Comparison of ENCODE assay signal across 8 mouse cellular contexts in genomic region chr12:24571523-24572392, GRCm38 (mm10). TPM values are rescaled to one million over a fixed set of nuclear protein-coding genes. Genes with fewer than 3 reads are reported as not detected.
DNase-seq lines count a peak whose midpoint lies in the region; ATAC-seq and TF ChIP-seq lines count a peak whose summit lies in the region.

TSS of gene Grhl1 (plus strand) at chr12:24572283.

- peak within 1 kb of the TSS; percentile 49 for H3K9ac ChIP-seq in forebrain, embryonic 15.5 days (replicated peaks)
- peak within 1 kb of the TSS; percentile 60 for H3K9ac ChIP-seq in liver, postnatal 0 days (replicated peaks)
- H3K9ac ChIP-seq in neural tube, embryonic 13.5 days, result peak within 1 kb of the TSS; percentile 75

- peak; percentile 98 for ATAC-seq in G1E (ENCODE audit: extremely low read depth, insufficient number of reproducible peaks, low FRiP score, poor library complexity, severe bottlenecking)
- ATAC-seq in forebrain, embryonic 15.5 days (replicated peaks), result peak; percentile 100
- ATAC-seq in liver, postnatal 0 days, result peak; percentile 100
- ATAC-seq in neural tube, embryonic 13.5 days (ENCODE audit: low read depth), result peak; percentile 99

- peak within 1 kb of the TSS; percentile 71 for H3K4me2 ChIP-seq in forebrain, embryonic 15.5 days (replicated peaks)
- peak within 1 kb of the TSS; percentile 97 for H3K4me2 ChIP-seq in liver, postnatal 0 days (ENCODE audit: low read depth, low read length)
- peak within 1 kb of the TSS; percentile 74 for H3K4me2 ChIP-seq in neural tube, embryonic 13.5 days

- H3K4me3 ChIP-seq in G1E (ENCODE audit: low read depth, low read length), result peak within 1 kb of the TSS; percentile 74
- H3K4me3 ChIP-seq in forebrain, embryonic 15.5 days, result peak within 1 kb of the TSS; percentile 65
- peak within 1 kb of the TSS; percentile 69 for H3K4me3 ChIP-seq in liver, postnatal 0 days (ENCODE audit: low read depth, low read length)
- H3K4me3 ChIP-seq in neural tube, embryonic 13.5 days, result peak within 1 kb of the TSS; percentile 62

- no peak for TF ChIP-seq EP300 in liver, postnatal 0 days (IDR thresholded peaks at IDR 0.05; ENCODE audit: low read depth)

- intact Hi-C loops in heart, postnatal 25 days (cut with DNase I), result no loop called here

- no peak for TF ChIP-seq CTCF in G1E (IDR thresholded peaks at IDR 0.05; ENCODE audit: low read depth, low read length)
- TF ChIP-seq CTCF in liver, postnatal 0 days (IDR thresholded peaks at IDR 0.05; ENCODE audit: low read depth), result no peak

- 2% methylated on average over 59 of the region's 64 CpGs for WGBS in forebrain, embryonic 15.5 days
- WGBS in liver, postnatal 0 days (ENCODE audit: insufficient replicate concordance), result 5% methylated on average over 50 of the region's 64 CpGs
- 3% methylated on average over 47 of the region's 64 CpGs for WGBS in neural tube, embryonic 13.5 days

- H3K9me3 ChIP-seq in G1E (replicated peaks), result no peaks in the 10 kb centered on the region; the same call in 1 of the 2 replicates
- no peaks in the 10 kb centered on the region for H3K9me3 ChIP-seq in forebrain, embryonic 15.5 days
- H3K9me3 ChIP-seq in liver, postnatal 0 days (ENCODE audit: low read length), result no peaks in the 10 kb centered on the region
- no peaks in the 10 kb centered on the region for H3K9me3 ChIP-seq in neural tube, embryonic 13.5 days

- peaks cover 17% of the 10 kb centered on the region for H3K4me1 ChIP-seq in G1E (ENCODE audit: insufficient read depth, low read depth, low read length)
- H3K4me1 ChIP-seq in forebrain, embryonic 15.5 days, result peaks cover 8% of the 10 kb centered on the region
- peaks cover 8% of the 10 kb centered on the region for H3K4me1 ChIP-seq in liver, postnatal 0 days (ENCODE audit: insufficient read depth)
- peaks cover 9% of the 10 kb centered on the region for H3K4me1 ChIP-seq in neural tube, embryonic 13.5 days (replicated peaks)

- peaks cover 8% of the 10 kb centered on the region for H3K36me3 ChIP-seq in G1E (replicated peaks)
- no peaks in the 10 kb centered on the region for H3K36me3 ChIP-seq in forebrain, embryonic 15.5 days
- H3K36me3 ChIP-seq in liver, postnatal 0 days (replicated peaks; ENCODE audit: insufficient read depth, low read length), result no peaks in the 10 kb centered on the region
- no peaks in the 10 kb centered on the region for H3K36me3 ChIP-seq in neural tube, embryonic 13.5 days

- peaks cover 11% of the 10 kb centered on the region for H3K27me3 ChIP-seq in G1E (ENCODE audit: insufficient read depth, low read length)
- peaks cover 9% of the 10 kb centered on the region for H3K27me3 ChIP-seq in forebrain, embryonic 15.5 days
- H3K27me3 ChIP-seq in liver, postnatal 0 days (ENCODE audit: insufficient read depth, low read length), result peaks cover 41% of the 10 kb centered on the region
- H3K27me3 ChIP-seq in neural tube, embryonic 13.5 days, result peaks cover 41% of the 10 kb centered on the region

- peak; percentile 99 for DNase-seq in G1E (ENCODE audit: low spot score)
- DNase-seq in cerebellum, adult 11-12 months, result peak; percentile 93
- peak; percentile 90 for DNase-seq in heart, postnatal 25 days (ENCODE audit: low spot score)
- peak; percentile 93 for DNase-seq in layer of hippocampus, adult 11-12 months (ENCODE audit: low spot score)
- peak; percentile 94 for DNase-seq in liver, postnatal 0 days
- peak; percentile 87 for DNase-seq in telencephalon, adult 2 months (ENCODE audit: low read depth, low spot score)

- H3K27ac ChIP-seq in forebrain, embryonic 15.5 days (replicated peaks), result no peak within 1 kb of the TSS
- no peak within 1 kb of the TSS for H3K27ac ChIP-seq in liver, postnatal 0 days (ENCODE audit: low read depth)
- H3K27ac ChIP-seq in neural tube, embryonic 13.5 days (replicated peaks), result no peak within 1 kb of the TSS

RNA-seq across cellular contexts. Expression of gene Grhl1, which starts in this region (rescaled TPM):
- total RNA-seq in G1E (2014; fragmentation: Nextera tagmentation) (2.0 and 4.4 TPM in 2 replicates), G1E (2017) (2.1 and 3.0 TPM in 2 replicates)
- polyA plus RNA-seq in G1E (2012), result 0.57 and 0.59 TPM in 2 replicates
- polyA plus RNA-seq in forebrain, embryonic 15.5 days (2015; fragmentation: Nextera tagmentation; extraction: Ambion mirVana), result 0.59 and 0.84 TPM in 2 replicates
- under 1 TPM; 0.61 to 0.65 TPM for total RNA-seq in heart, postnatal 25 days (2021)
- polyA plus RNA-seq in liver, postnatal 0 days (2015; fragmentation: Nextera tagmentation; extraction: Ambion mirVana), result 0.20 and 0.23 TPM in 2 replicates
- polyA plus RNA-seq in neural tube, embryonic 13.5 days (2015; fragmentation: Nextera tagmentation; extraction: Ambion mirVana), result 0.15 and 0.36 TPM in 2 replicates

Comparison
In these comparisons a context has a peak if more than half of its experiments do, and no peak if none do; other contexts are left out.
1. Peak in ATAC-seq, H3K4me3 ChIP-seq, H3K9ac ChIP-seq and H3K4me2 ChIP-seq in forebrain, embryonic 15.5 days; RNA of the gene not detected or under 1 TPM.
2. Peak in DNase-seq in heart, postnatal 25 days; RNA of the gene not detected or under 1 TPM.
3. Peak in DNase-seq, ATAC-seq, H3K4me3 ChIP-seq, H3K9ac ChIP-seq and H3K4me2 ChIP-seq in liver, postnatal 0 days; RNA of the gene not detected or under 1 TPM.
4. Peak in ATAC-seq, H3K4me3 ChIP-seq, H3K9ac ChIP-seq and H3K4me2 ChIP-seq in neural tube, embryonic 13.5 days; RNA of the gene not detected or under 1 TPM.